Mouse (Mus musculus): ENCODE measurements around the gene Ctdnep1. TPM values are rescaled to one million over a fixed set of nuclear protein-coding genes. Genes with fewer than 3 reads are reported as not detected.

Gene Ctdnep1
- polyA plus RNA-seq, 1 experiment from 2014 or later: 32.4 TPM

DNA sequence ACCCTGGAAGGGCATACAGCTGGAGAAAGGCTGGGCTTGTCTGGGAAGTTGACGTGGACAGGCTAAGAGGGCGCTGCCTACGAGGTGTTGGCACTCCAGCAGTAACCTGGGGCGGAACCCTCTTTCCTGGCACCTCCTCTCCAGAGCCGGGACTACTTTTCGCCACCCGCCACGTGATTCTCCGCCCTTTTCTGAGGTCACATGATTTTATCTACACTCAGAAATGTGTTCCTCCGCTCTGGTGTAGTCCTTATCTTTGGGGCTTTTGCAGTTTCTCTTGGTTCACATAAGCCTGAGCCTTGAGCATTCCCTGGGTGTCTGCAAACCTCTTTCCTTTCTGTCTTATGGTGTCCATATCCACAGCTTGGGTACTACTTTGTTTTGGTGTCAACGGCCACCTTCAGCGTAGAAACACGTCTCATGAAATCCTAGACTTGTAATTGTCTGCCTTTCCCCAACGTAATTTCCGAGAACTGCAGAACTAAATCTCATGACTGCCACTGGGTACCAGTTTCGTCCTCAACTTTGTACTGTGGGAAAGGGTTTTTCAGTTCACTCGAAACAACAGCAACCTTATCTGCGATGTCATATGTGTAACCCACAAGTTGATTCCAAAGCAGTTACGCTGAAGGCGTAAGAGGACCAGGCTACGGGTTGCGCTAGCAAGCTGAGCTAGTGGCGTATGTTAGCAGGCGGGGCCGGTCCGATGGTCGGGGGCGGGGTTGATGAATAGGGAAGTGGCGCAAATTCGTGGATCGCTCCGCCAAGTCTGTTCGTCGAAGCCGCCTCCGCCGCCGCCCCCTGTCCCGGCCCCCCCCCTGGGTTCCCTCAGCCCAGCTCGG, 10.1 kb downstream of the Ctdnep1 start, which contains the start of gene Gabarap:
TSS of gene Gabarap (plus strand) at position 294 of the 842 bp plus-strand sequence.
- H3K36me3 ChIP-seq: peaks cover 58% of the 10 kb centered on the region
- WGBS: under 1% methylated on average over 40 of the region's 40 CpGs
- H3K9me3 ChIP-seq: no peaks in the 10 kb centered on the region
- H3K27me3 ChIP-seq: no peaks in the 10 kb centered on the region
- H3K4me3 ChIP-seq: peak within 1 kb of the TSS; percentile 77
- peak within 1 kb of the TSS; percentile 87 for H3K9ac ChIP-seq
- H3K4me2 ChIP-seq (replicated peaks): peak within 1 kb of the TSS; percentile 66
- ATAC-seq (ENCODE audit: insufficient number of reproducible peaks, insufficient read depth, low FRiP score, low TSS enrichment): peak; percentile 58
- H3K4me1 ChIP-seq: peaks cover 8% of the 10 kb centered on the region
- H3K27ac ChIP-seq: peak within 1 kb of the TSS; percentile 88

- H3K27ac ChIP-seq: peak overlapping the region; percentile 88
- WGBS: under 1% methylated on average over 15 of the region's 15 CpGs
- H3K9me3 ChIP-seq: no peaks in the 10 kb centered on the region
- peak overlapping the region; percentile 77 for H3K4me3 ChIP-seq
- H3K27me3 ChIP-seq: no peaks in the 10 kb centered on the region
- no peak for ATAC-seq (ENCODE audit: insufficient number of reproducible peaks, insufficient read depth, low FRiP score, low TSS enrichment)
- peak overlapping the region; percentile 66 for H3K4me2 ChIP-seq (replicated peaks)
- peaks cover 51% of the 10 kb centered on the region for H3K36me3 ChIP-seq
- H3K9ac ChIP-seq: peak overlapping the region; percentile 87
- H3K4me1 ChIP-seq: peaks cover 8% of the 10 kb centered on the region
Measured at GRCm38 (mm10) chr11:69991711-69992110, 10.8 kb downstream of the Ctdnep1 start.

- peak overlapping the region; percentile 87; the same call in 1 of the 2 replicates for H3K9ac ChIP-seq
- peaks cover 45% of the 10 kb centered on the region for H3K36me3 ChIP-seq
Measured at GRCm38 (mm10) chr11:69992396-69992795, 11.4 kb downstream of the Ctdnep1 start.

GRCm38 (mm10) chr11:69992932-69993331, 12.0 kb downstream of the Ctdnep1 start:
- Histone ChIP-seq H3K4me1 (peaks cover 15% of the 10 kb centered on the region), H3K4me2 (replicated peaks) (peak overlapping the region; percentile 66; the same call in 1 of the 2 replicates), H3K9ac (0 out of 2 replicates have a peak overlapping the region, but pooled peaks have one; percentile 87), H3K9me3 (no peaks in the 10 kb centered on the region), H3K4me3 (peak overlapping the region; percentile 77; the same call in 1 of the 2 replicates), H3K36me3 (peaks cover 44% of the 10 kb centered on the region), H3K27me3 (no peaks in the 10 kb centered on the region), H3K27ac (no peak overlapping the region)
- WGBS: 97% methylated on average over 3 of the region's 3 CpGs
- ATAC-seq (ENCODE audit: insufficient number of reproducible peaks, insufficient read depth, low FRiP score, low TSS enrichment): no peak

More at GRCm38 (mm10) chr11:69992396-69992795, 11.4 kb downstream of the Ctdnep1 start:
- ATAC-seq (ENCODE audit: insufficient number of reproducible peaks, insufficient read depth, low FRiP score, low TSS enrichment): no peak
- no peak overlapping the region for H3K27ac ChIP-seq
- peak overlapping the region; percentile 77 for H3K4me3 ChIP-seq
- H3K9me3 ChIP-seq: no peaks in the 10 kb centered on the region
- H3K4me1 ChIP-seq: peaks cover 9% of the 10 kb centered on the region
- H3K27me3 ChIP-seq: no peaks in the 10 kb centered on the region
- WGBS: 89% methylated on average over 10 of the region's 10 CpGs
- H3K4me2 ChIP-seq (replicated peaks): peak overlapping the region; percentile 66

DNA sequence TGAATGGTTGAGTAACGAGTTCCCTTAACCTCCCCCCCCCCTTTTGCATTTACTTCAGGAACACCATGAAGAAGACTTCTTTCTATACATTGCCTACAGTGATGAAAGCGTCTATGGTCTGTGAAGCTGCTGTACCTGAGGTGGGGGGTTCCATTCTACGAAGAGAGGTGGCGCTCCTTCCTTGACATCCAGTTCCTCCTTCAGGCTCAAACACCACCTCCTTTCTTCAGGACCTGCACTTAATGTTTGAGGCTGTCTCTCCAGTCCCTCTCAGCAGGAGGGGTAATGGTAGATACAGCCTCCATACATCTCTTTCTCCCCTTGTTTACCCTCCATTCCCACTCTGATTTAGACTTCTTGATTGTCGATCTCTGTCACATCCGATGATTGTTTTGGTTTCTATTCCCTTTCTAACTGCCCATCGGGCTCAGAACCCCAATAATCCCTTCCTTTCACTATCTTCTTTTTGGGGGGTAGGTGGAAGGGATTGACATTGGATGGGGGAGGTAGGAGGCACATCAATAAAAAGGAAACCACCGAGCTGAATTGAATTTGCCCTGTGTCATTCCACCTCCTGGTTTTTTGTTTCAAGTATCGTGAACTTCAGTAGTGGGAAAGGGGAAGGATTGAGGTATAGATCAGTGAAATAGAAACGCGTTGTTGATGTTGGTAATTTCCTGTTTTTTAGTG, 13.6 kb downstream of the Ctdnep1 start:
- H3K36me3 ChIP-seq: peaks cover 44% of the 10 kb centered on the region
- no peaks in the 10 kb centered on the region for H3K27me3 ChIP-seq
- H3K27ac ChIP-seq: 0 out of 2 replicates have a peak overlapping the region, but pooled peaks have one; percentile 23
- H3K9ac ChIP-seq: no peak overlapping the region
- WGBS: 85% methylated on average over 11 of the region's 11 CpGs
- peak overlapping the region; percentile 81; the same call in 1 of the 2 replicates for H3K4me3 ChIP-seq
- peaks cover 19% of the 10 kb centered on the region for H3K4me1 ChIP-seq
- no peaks in the 10 kb centered on the region for H3K9me3 ChIP-seq
- no peak for ATAC-seq (ENCODE audit: insufficient number of reproducible peaks, insufficient read depth, low FRiP score, low TSS enrichment)
- peak overlapping the region; percentile 51 for H3K4me2 ChIP-seq (replicated peaks)

DNA sequence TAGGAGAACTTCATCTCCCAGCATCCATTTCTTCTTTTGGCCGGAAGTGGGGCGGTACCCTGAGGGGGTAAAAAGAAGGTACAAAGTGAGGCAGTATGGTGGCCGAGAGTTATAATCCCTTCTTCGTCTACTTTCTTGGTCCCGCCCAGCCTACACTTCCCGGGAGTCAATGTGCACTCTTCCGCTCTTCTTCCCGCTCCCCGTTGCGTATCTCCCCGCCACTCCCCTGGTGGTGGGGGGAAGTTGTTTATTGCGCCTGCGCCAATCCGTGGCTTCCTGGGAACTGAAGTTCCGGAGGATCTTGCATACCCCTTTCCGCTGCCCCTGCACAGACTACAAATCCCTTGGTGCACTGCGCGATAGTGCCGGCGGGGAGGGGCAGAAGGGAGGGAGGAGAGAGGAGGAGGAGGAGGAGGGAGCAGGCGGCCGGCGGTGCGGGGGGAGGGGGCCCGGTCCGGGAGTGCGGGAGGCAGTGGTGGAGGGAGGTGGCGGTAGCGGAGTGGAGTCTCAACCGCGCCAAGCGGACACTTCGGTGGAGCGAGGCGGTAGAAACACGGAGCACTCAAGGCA, 14.5 kb downstream of the Ctdnep1 start, which contains the start of gene Phf23:
TSS of gene Phf23 (plus strand) at position 387 of the 570 bp plus-strand sequence.
- Histone ChIP-seq H3K9me3 (no peaks in the 10 kb centered on the region), H3K27ac (peak within 1 kb of the TSS; percentile 99), H3K4me2 (replicated peaks) (peak within 1 kb of the TSS; percentile 51), H3K9ac (peak within 1 kb of the TSS; percentile 95), H3K36me3 (peaks cover 42% of the 10 kb centered on the region), H3K4me1 (peaks cover 22% of the 10 kb centered on the region), H3K4me3 (peak within 1 kb of the TSS; percentile 81), H3K27me3 (no peaks in the 10 kb centered on the region)
- peak; percentile 82 for ATAC-seq (ENCODE audit: insufficient number of reproducible peaks, insufficient read depth, low FRiP score, low TSS enrichment)
- under 1% methylated on average over 36 of the region's 36 CpGs for WGBS

- 1% methylated on average over 60 of the region's 66 CpGs for WGBS
- peaks cover 42% of the 10 kb centered on the region for H3K36me3 ChIP-seq
- H3K4me3 ChIP-seq: peak overlapping the region; percentile 81
- peak overlapping the region; percentile 51 for H3K4me2 ChIP-seq (replicated peaks)
- peak overlapping the region; percentile 99 for H3K27ac ChIP-seq
- ATAC-seq (ENCODE audit: insufficient number of reproducible peaks, insufficient read depth, low FRiP score, low TSS enrichment): peak; percentile 0; the same call in 1 of the 2 replicates
- H3K27me3 ChIP-seq: no peaks in the 10 kb centered on the region
- H3K4me1 ChIP-seq: peaks cover 22% of the 10 kb centered on the region
- no peaks in the 10 kb centered on the region for H3K9me3 ChIP-seq
- peak overlapping the region; percentile 95 for H3K9ac ChIP-seq
Measured at GRCm38 (mm10) chr11:69996161-69997061, 15.5 kb downstream of the Ctdnep1 start.

GRCm38 (mm10) chr11:69997070-69997509, 16.1 kb downstream of the Ctdnep1 start:
- Histone ChIP-seq H3K36me3 (peaks cover 42% of the 10 kb centered on the region), H3K9me3 (no peaks in the 10 kb centered on the region), H3K27me3 (no peaks in the 10 kb centered on the region), H3K4me2 (replicated peaks) (peak overlapping the region; percentile 51), H3K9ac (peak overlapping the region; percentile 95), H3K4me3 (peak overlapping the region; percentile 81), H3K27ac (peak overlapping the region; percentile 99), H3K4me1 (peaks cover 29% of the 10 kb centered on the region)
- ATAC-seq (ENCODE audit: insufficient number of reproducible peaks, insufficient read depth, low FRiP score, low TSS enrichment): peak; percentile 18
- WGBS: under 1% methylated on average over 38 of the region's 44 CpGs

- ATAC-seq (ENCODE audit: insufficient number of reproducible peaks, insufficient read depth, low FRiP score, low TSS enrichment): no peak
- H3K27me3 ChIP-seq: no peaks in the 10 kb centered on the region
- no peak overlapping the region for H3K4me2 ChIP-seq (replicated peaks)
- no peaks in the 10 kb centered on the region for H3K9me3 ChIP-seq
- WGBS: 94% methylated on average over 27 of the region's 27 CpGs
- H3K9ac ChIP-seq: peak overlapping the region; percentile 43; the same call in 1 of the 2 replicates
- peaks cover 39% of the 10 kb centered on the region for H3K4me1 ChIP-seq
- H3K4me3 ChIP-seq: 0 out of 2 replicates have a peak overlapping the region, but pooled peaks have one; percentile 81
- 0 out of 2 replicates have a peak overlapping the region, but pooled peaks have one; percentile 41 for H3K27ac ChIP-seq
- peaks cover 35% of the 10 kb centered on the region for H3K36me3 ChIP-seq
Measured at GRCm38 (mm10) chr11:69998567-69999491, 17.9 kb downstream of the Ctdnep1 start.

Measured in embryonic facial prominence, embryonic 12.5 days (tissue).